14 mouse cellular contexts compared by ENCODE assay signal in genomic region chr16:22405492-22405891, GRCm38 (mm10). TPM values are rescaled to one million over a fixed set of nuclear protein-coding genes. Genes with fewer than 3 reads are reported as not detected.
DNase-seq lines count a peak whose midpoint lies in the region; ATAC-seq and TF ChIP-seq lines count a peak whose summit lies in the region.
"Had no signal": no experiment of that assay in that cellular context is flagged by ENCODE, and none has a peak within 500 bp of the region (broad histone marks: within the 10 kb centered on the region; RNA-seq: fewer than 3 reads in every experiment).

No protein-coding gene starts in this region.

- peak overlapping the region; percentile 78 for H3K27ac ChIP-seq in lung, embryonic 14.5 days (ENCODE audit: low read depth)
- no peak overlapping the region for H3K27ac ChIP-seq in hindbrain, embryonic 12.5 days
- H3K27ac ChIP-seq: heart, embryonic 15.5 days had no signal

- no peak for DNase-seq in frontal cortex, postnatal 25 days (ENCODE audit: low spot score in 2 of 2)
- DNase-seq in lung, embryonic 14.5 days, result peak; percentile 89
- DNase-seq in lung, postnatal 36 days, result no peak
- DNase-seq in brain, embryonic 14.5 days (ENCODE audit: low read depth), result peak; percentile 16
- DNase-seq in kidney, postnatal 4 days, result peak; percentile 42 to 60
- DNase-seq in embryo, embryonic 10.5 days (ENCODE audit: low spot score), result no peak
- DNase-seq: adrenal gland, postnatal 25 days; gastrocnemius, postnatal 25 days; liver, postnatal 0 days; thymus, postnatal 36 days had no signal

- H3K9ac ChIP-seq in lung, embryonic 14.5 days, result no peak overlapping the region
- no peak overlapping the region for H3K9ac ChIP-seq in hindbrain, embryonic 12.5 days
- H3K9ac ChIP-seq: heart, embryonic 15.5 days; liver, postnatal 0 days had no signal

- TF ChIP-seq CTCF in lung, embryonic 14.5 days (IDR thresholded peaks at IDR 0.05; ENCODE audit: low read depth), result no peak
- TF ChIP-seq CTCF in brain, embryonic 14.5 days (IDR thresholded peaks at IDR 0.05; ENCODE audit: borderline replicate concordance, extremely low read depth, insufficient read depth, insufficient read length), result no peak

- no peak overlapping the region for H3K4me3 ChIP-seq in lung, embryonic 14.5 days (ENCODE audit: low read depth, low read length)
- H3K4me3 ChIP-seq in hindbrain, embryonic 12.5 days, result no peak overlapping the region
- H3K4me3 ChIP-seq: heart, embryonic 15.5 days had no signal

- TF ChIP-seq POLR2A in brain, embryonic 14.5 days (IDR thresholded peaks at IDR 0.05; ENCODE audit: borderline replicate concordance, extremely low read depth, insufficient read depth, insufficient read length, poor library complexity, severe bottlenecking), result no peak

- peak overlapping the region; percentile 28; the same call in 1 of the 2 replicates for H3K4me2 ChIP-seq in lung, embryonic 14.5 days
- H3K4me2 ChIP-seq in hindbrain, embryonic 12.5 days (replicated peaks), result no peak overlapping the region
- H3K4me2 ChIP-seq: heart, embryonic 15.5 days had no signal

- 29% methylated on average over 10 of the region's 10 CpGs for WGBS in lung, embryonic 14.5 days
- 80% methylated on average over 10 of the region's 10 CpGs for WGBS in hindbrain, embryonic 12.5 days

- peaks cover 14% of the 10 kb centered on the region for H3K4me1 ChIP-seq in lung, embryonic 14.5 days (ENCODE audit: insufficient read depth)
- 0 out of 2 replicates have a peak, but pooled peaks cover 2% of the 10 kb centered on the region for H3K4me1 ChIP-seq in hindbrain, embryonic 12.5 days

- no peaks in the 10 kb centered on the region for H3K9me3 ChIP-seq in lung, embryonic 14.5 days (ENCODE audit: low read depth, low read length)
- H3K9me3 ChIP-seq in hindbrain, embryonic 12.5 days (replicated peaks), result no peaks in the 10 kb centered on the region
- H3K9me3 ChIP-seq: heart, embryonic 15.5 days had no signal

- ATAC-seq in frontal cortex, adult (ENCODE audit: low TSS enrichment), result 0 out of 2 replicates have a peak, but pooled peaks have one; percentile 1
- peak; percentile 83 for ATAC-seq in lung, embryonic 14.5 days (ENCODE audit: insufficient read depth)
- no peak for ATAC-seq in hindbrain, embryonic 12.5 days (ENCODE audit: low FRiP score)
- ATAC-seq: inflammation-experienced regulatory T-cells, adult 6 months; liver, postnatal 0 days had no signal

- H3K27me3 ChIP-seq in lung, embryonic 14.5 days (ENCODE audit: insufficient read depth, low read length), result no peaks in the 10 kb centered on the region
- no peaks in the 10 kb centered on the region for H3K27me3 ChIP-seq in hindbrain, embryonic 12.5 days
- H3K27me3 ChIP-seq: heart, embryonic 15.5 days had no signal

- peaks cover 33% of the 10 kb centered on the region for H3K36me3 ChIP-seq in lung, embryonic 14.5 days (ENCODE audit: insufficient read depth)
- H3K36me3 ChIP-seq in hindbrain, embryonic 12.5 days, result no peaks in the 10 kb centered on the region

RNA-seq across cellular contexts. Expression of gene Etv5, which starts 34.0 kb away (rescaled TPM):
- polyA plus RNA-seq in lung, embryonic 14.5 days (2014; fragmentation: Nextera tagmentation; extraction: Ambion mirVana), result 222 and 242 TPM in 2 replicates
- polyA plus RNA-seq in brain, embryonic 14.5 days (2012; rRNA removed), result 19.1 and 20.6 TPM in 2 replicates
- 25.4 and 27.3 TPM in 2 replicates for polyA plus RNA-seq in hindbrain, embryonic 12.5 days (2016; fragmentation: Nextera tagmentation; extraction: Ambion mirVana)

Comparison
In these comparisons a context has a peak if more than half of its experiments do, and no peak if none do; other contexts are left out.
1. DNase-seq: peak in lung, embryonic 14.5 days (single experiment), brain, embryonic 14.5 days (single experiment) and kidney, postnatal 4 days (2 of 2); none in frontal cortex, postnatal 25 days (0 of 2), lung, postnatal 36 days (single experiment) and embryo, embryonic 10.5 days (single experiment).